15 mouse cellular contexts compared by ENCODE assay signal in the genomic region with DNA sequence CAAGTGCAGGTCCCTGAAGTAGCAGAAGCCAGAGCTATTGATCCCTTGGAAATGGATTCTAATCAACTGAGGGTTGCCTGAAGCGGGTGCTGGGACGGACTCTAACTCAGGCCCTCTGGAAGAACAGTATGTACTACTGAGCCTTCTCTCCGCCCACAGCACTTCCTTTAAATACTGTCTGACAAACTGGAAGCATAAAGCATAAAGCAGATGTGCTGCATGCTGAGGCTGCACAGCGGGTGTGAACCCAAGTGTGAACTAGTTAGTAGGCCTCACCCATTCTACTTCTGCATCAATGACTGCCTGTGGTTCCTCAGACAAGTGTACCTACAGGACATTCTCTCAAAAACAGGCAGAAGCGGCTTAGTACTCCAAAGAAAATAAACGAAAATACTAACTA. TPM values are rescaled to one million over a fixed set of nuclear protein-coding genes. Genes with fewer than 3 reads are reported as not detected.
A peak's percentile ranks its signal among the peaks of the same experiment; 100 is the strongest.
DNase-seq lines count a peak whose midpoint lies in the region; TF ChIP-seq lines count a peak whose summit lies in the region.
"Had no signal": no experiment of that assay in that cellular context is flagged by ENCODE, and none has a peak within 500 bp of the region (broad histone marks: within the 10 kb centered on the region; RNA-seq: fewer than 3 reads in every experiment).

No protein-coding gene starts in this region.

- TF ChIP-seq POLR2A in brain, embryonic 14.5 days (IDR thresholded peaks at IDR 0.05; ENCODE audit: borderline replicate concordance, extremely low read depth, insufficient read depth, insufficient read length, poor library complexity, severe bottlenecking): no peak

- DNase-seq in lung, postnatal 36 days: peak; percentile 16
- no peak for DNase-seq in lung, adult 18-20 months
- DNase-seq in spleen, postnatal 36 days (ENCODE audit: low spot score in 2 of 2): peak; percentile 65 to 74
- no peak for DNase-seq in spleen, postnatal 4 days (ENCODE audit: low spot score in 2 of 2)
- DNase-seq in brain, embryonic 14.5 days (ENCODE audit: low read depth): peak; percentile 15
- peak; percentile 78 for DNase-seq in splenic B cell, adult 2 months (ENCODE audit: low read depth, low spot score)
- DNase-seq in embryo, embryonic 9.5 days (ENCODE audit: extremely low spot score): no peak
- DNase-seq in thymus, postnatal 25 days: no peak
- DNase-seq: adrenal gland, postnatal 14 days; cerebellum, adult 8-10 months; gastrocnemius, postnatal 10 days; heart, postnatal 14 days had no signal

- H3K27me3 ChIP-seq in splenic B cell, adult 2 months (ENCODE audit: control insufficient read depth, insufficient read depth, low read length, poor library complexity, severe bottlenecking): no peaks in the 10 kb centered on the region
- H3K27me3 ChIP-seq: embryonic facial prominence, embryonic 13.5 days; forebrain, embryonic 13.5 days; heart, embryonic 15.5 days had no signal

- TF ChIP-seq CTCF in brain, embryonic 14.5 days (IDR thresholded peaks at IDR 0.05; ENCODE audit: borderline replicate concordance, extremely low read depth, insufficient read depth, insufficient read length): no peak

- peaks cover 1% of the 10 kb centered on the region; the same call in 1 of the 2 replicates for H3K36me3 ChIP-seq in splenic B cell, adult 2 months (ENCODE audit: control insufficient read depth, insufficient read depth, low read length, poor library complexity, severe bottlenecking)

RNA-seq across cellular contexts. Expression of gene Usp15, which starts 41.0 kb away (rescaled TPM):
- 37.2 and 48.2 TPM in 2 replicates for polyA plus RNA-seq in brain, embryonic 14.5 days (2012; rRNA removed)

Comparison
In these comparisons a context has a peak if more than half of its experiments do, and no peak if none do; other contexts are left out.
1. DNase-seq: peak in lung, postnatal 36 days (single experiment), spleen, postnatal 36 days (2 of 2), brain, embryonic 14.5 days (single experiment) and splenic B cell, adult 2 months (single experiment); none in lung, adult 18-20 months (0 of 2), spleen, postnatal 4 days (0 of 2), embryo, embryonic 9.5 days (single experiment) and thymus, postnatal 25 days (single experiment).